Mouse (Mus musculus) c-Kit-positive CD71-positive TER-119-positive erythroid progenitor cells, embryonic 14.5 days (primary cell): ENCODE results near the gene Pts.

Source experiments
- DNase-seq: peaks from one replicate; pipeline ENCODE4 v3.0.0-alpha.2; 2013; ENCODE audit warnings: low spot score

The Pts gene

GRCm38 (mm10) chr9:50528293-50528892 lies at the start of gene Pts:
Pts (minus strand) TSS chr9:50528724.
- DNase-seq = peak; percentile 98

- DNase-seq = no peak
These were observed 41.3 kb upstream of the Pts start for GRCm38 (mm10) chr9:50569599-50570525.

DNA sequence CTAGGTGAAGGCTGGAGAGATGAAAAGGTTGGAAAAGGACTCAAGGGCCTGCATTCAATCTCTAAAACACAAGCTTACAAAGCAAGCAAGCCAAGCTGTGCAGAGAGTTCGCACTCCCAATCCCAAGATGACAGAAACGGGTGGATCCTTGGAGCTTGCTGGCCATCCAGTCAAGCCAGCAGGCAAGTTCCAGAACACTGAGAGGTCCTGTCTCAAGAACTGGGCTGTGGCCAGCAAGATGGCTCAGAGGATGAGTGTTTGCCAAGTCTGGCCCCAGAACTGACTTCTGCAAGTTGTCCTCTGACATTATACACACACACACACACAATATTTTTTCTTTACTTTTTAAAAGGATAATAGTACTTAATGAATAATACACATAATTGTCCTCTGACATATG lies 39.4 kb upstream of the Pts start:
- DNase-seq = no peak

DNA sequence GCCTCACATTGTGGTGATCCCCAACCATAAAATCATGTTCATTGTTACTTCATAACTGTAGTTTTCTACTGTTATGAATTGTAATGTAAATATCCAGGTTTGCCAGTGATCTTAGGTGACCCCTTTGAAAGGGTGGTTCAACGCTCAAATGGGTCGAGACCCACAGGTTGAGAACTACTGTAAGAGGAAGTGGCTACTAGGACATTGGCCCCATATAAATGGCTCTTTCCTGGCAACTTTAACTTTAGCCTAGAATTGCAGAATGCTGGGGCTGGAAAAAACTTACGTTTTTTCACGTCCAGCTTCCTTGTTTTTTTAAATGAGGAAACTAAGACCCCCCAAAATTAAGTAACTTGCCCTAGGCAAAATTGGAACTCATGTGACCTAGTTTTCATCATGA lies 38.8 kb upstream of the Pts start:
- DNase-seq = no peak

- no peak for DNase-seq
These were observed 37.4 kb upstream of the Pts start for GRCm38 (mm10) chr9:50565940-50566339.

- no peak for DNase-seq
These were observed 36.6 kb upstream of the Pts start for GRCm38 (mm10) chr9:50565173-50565572.

DNA sequence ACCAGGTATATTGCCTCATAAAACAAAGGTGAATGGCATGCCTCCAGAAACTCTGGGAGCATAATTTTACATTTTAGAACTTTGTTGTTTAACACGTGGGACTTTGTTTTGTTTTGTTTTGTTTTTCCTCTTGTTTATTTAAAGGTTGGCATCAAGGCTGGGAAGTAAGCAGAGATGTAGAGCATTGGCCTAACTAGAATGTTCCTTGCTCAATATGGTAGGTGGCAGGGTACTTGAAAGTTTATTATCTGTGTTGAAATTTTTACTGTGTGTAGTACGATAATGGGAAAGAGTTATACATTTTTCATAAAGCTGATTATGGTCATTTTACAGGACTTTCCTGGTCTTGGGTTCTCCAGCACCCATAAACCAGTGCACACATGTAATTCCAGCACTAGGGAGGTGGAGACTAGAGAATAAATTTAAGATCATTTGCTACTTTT lies 33.4 kb upstream of the Pts start:
- DNase-seq = no peak

GRCm38 (mm10) chr9:50561145-50561917 lies 32.8 kb upstream of the Pts start, which contains the start of gene Tex12:
Tex12 (minus strand) TSS chr9:50561325.
- no peak for DNase-seq

DNA sequence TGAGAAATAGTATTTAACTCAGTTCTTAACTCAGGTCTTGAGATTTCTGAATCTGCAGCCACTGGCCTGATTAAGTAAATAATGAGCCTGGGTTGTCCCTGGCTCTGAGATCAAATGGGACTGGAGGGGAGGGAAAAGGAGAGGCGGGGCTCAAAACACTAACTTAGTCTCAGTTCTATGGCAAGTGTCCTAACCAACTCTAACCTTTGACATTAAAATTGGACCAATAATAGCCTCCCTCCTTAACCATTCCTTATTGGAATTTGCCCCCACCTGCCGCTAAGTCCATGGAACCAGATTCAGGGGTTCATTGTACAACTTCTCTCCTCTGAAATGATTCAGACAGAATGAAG lies 26.5 kb upstream of the Pts start, which contains the start of gene Bco2:
Gene Bco2, minus strand, starts transcription at position 88 of the 353 bp plus-strand sequence.
- DNase-seq = no peak

DNA sequence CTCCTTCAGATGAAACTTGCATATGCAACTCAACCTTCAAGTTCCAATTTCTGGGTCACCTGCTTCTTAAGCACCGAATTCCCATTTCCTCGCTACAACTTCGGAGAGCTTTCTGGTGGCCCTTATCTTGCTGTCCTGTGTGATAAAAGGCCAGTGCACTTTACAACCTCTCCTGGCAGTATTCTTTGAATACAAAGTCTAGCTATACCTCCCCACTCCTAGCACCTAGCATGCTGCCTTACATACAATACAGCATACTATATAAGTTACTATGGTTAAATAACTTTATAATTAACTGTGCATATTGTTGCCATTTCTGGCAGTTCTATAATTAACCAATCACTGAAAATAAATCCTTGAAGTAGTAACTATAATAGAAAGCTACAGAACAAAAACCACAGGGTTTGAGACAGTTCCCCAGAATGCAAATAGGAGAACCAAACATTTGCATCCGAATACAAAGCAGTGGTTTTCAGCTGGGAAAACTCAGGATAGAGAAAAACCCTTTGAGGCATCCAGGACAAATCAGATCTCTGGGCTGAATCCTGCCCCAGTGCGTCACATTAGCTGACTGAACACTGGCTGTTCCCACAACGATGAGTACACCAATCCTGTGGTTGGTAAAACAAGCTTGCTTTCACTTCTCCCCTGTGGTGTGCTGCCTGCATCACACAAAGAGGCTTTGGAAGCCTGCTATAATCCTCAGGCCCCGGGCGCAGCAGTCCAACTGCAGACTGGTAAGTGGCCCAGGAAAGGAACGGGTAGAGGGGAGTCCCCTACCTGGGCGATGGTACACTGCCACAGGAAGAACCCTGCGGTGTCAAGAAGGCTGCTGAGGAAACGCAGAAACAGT lies 25.9 kb upstream of the Pts start, which contains the start of gene Il18:
Gene Il18, plus strand, starts transcription at position 587 of the 853 bp plus-strand sequence.
- DNase-seq = no peak

DNA sequence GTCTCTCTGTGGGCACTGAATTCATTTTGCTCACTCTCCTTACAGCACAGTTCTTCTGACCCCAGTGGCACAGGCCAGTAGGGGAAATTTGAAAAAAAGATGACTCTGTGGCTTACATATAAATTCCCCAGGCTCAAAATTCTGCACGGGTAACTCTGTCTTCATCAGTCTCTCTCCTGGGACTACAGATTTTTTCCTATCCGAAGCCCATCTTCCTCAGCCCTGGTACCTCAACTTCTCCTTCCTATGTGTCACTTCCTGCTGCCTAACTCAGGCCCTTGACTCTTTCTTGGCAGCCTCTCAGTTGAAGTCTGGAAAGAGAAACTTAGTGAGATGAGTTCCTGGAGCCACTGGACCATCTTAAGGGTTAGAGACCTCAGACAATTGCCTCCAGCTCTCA lies 25.0 kb upstream of the Pts start:
- no peak for DNase-seq

GRCm38 (mm10) chr9:50552206-50552605 lies 23.7 kb upstream of the Pts start:
- DNase-seq = no peak

DNA sequence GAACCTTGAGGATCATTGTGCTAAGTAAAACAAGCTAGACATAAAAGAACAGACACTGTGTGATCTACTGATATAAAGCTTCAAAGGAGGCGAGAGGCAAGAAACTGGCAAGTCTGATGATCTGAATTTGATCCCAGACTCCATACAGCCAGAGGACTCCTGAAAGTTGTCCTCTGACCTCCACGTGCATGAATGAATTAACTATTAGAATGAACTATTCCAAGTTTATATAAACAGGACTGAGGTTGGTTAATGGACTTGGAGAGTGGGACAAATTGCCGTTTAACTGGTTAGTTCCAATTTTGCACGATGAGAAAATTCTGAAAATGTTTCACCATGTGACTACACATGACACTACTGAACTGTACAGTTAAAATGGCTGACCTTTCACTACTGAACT lies 20.4 kb upstream of the Pts start:
- DNase-seq = no peak

DNA sequence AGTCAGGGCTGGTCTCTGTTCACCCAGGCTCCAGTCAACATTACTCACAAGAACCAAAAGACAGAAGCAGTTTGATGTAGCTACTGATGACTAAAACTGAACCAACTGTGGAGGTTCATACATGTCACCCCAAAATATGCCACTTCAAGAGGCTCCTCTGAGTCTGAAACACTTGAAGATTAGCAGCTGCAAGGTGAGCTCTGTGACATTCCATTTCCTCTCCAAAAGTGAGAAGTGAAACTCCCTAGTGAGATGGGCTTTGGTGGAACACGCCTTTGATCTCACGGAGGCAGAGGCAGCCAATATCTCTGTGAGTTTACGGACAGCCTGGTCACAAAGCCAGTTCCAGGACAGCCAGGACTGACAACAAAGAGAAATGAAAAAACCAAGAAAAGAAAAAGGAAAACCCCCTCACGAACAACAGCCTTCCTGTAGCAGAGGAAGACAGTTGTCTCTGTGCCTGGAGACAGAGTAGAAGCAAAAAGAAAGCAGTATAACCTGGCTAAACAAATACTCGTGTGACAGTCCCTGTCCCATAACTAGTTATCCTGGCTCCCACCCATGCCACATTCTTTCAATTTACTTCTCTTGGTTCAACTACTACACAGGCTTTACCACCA lies 19.4 kb upstream of the Pts start:
- DNase-seq = no peak

- DNase-seq = no peak
These were observed 13.9 kb upstream of the Pts start for GRCm38 (mm10) chr9:50542401-50542800.

DNA sequence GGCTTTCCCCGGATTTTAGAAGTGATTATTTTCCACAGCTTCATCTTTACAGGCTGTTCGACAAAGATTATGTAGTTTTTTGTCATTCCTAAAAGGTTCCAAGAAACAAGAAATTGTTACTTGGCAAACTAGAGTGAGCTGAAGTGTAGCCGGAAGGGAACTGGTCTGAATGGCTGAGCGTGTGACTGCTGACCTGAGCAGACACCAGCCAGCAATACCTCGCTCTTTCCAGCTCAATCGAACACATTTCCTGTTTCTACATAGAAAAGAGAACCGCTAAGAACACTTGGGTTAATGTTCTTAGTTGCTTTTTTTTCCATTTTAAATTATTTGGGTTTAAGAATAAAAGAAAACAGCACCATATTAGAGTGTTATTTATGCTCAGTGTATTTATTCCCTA lies 11.6 kb upstream of the Pts start:
- no peak for DNase-seq

DNA sequence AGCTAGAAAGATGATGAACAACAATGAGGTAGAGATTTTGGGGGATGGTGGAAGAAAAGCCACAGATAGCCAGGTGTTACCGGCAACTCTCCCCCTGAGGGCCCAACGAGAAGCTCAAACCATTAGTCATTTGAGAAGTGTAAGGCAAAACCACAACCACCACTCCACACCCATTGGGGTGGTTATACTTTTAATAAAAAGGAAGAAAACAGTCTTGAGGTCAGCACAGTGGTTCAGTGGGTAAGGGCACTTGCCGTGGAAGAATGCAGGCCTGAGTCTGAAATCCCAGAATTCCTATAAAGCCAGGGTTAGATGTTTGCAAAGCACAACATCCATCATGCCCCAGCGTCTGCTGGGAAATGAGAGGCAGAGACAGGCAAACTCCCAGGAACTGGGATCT lies 8.8 kb upstream of the Pts start:
- DNase-seq = no peak

DNA sequence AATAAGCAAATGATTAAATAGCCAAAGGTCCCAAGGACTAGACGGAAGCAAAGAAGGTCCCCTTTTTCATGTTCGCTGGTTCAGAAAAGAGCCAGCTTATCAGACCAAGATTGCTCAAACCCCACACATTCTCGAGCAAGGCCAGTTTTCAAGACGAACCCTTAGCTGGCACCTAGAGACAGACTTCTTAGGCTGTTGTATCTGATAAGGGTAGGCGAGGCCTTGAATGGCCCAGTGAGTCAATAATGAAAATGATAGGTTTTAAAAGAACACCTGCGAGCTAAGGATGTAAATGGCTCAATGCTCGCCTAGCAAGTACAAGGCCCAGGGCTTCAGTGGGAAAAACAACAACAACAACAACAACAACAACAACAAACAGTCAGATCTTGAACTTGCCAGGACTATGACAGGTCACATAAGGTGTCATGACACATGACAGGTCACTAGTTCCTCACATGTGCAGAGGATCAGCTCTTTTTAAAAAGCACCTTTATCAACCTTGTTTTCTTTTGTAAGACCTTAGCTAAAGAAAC lies 8.1 kb upstream of the Pts start:
- no peak for DNase-seq

GRCm38 (mm10) chr9:50535930-50536329 lies 7.4 kb upstream of the Pts start:
- DNase-seq = no peak

DNA sequence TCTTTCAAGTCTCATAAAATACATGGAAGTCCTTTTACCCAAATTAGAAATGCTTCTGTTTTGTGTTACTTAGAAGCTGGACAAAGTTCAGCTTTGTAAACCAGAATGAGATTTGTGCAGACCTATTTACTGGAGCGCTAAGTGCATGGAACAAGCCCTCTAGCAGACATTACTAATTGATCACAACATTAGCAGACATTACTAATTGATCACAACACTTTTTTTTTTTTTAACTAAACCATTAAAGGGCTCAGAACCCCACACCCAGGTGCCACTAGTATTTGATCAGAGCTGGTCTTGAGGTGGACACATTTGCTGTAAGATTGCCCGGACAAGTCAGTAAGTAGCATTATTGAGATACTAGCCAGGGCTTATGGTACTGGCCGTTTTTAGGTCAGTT lies 5.3 kb upstream of the Pts start:
- no peak for DNase-seq

GRCm38 (mm10) chr9:50533328-50533727 lies 4.8 kb upstream of the Pts start:
- no peak for DNase-seq
